Mouse (Mus musculus) liver, adult 2 months (tissue): Measurements from ENCODE around the gene Klrb1b.

Source experiments
- CTCF ChIP-seq: fragments of 200-500 bp; IDR thresholded peaks from 2 replicates; pipeline ENCODE4 v1.5.1; 2011; ENCODE audit warnings: low read depth, low read length, control low read depth
- POLR2A ChIP-seq: fragments of 200-500 bp; IDR thresholded peaks from 2 replicates; pipeline ENCODE4 v1.6.1; 2011; ENCODE audit warnings: low read length, control low read depth; ENCODE audit not compliant: insufficient read depth; ENCODE audit errors: extremely low read depth

DNA sequence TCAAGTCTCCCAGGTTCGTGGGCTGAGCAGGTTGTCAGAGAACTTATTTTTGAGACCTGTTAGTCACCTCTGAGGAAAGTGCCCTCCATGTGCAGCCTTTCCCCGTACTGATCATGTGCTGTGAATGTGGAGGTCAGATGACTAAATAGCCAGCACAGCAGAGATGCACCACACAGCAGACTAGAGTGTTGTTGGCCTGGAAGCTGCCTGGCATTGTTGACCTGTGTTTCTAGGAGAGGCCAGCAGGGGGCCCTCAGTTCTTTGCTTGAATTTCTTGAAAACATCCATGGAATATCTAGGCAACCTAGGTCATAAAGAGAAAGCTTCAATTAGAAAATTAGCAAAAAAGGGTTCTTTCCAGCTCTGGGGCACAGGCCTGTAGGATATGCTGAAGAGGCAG, 23.8 kb upstream of the Klrb1b start:
- TF ChIP-seq POLR2A (no peak), CTCF (peak; percentile 72)
